Mouse (Mus musculus) brain, embryonic 18.5 days (tissue): ENCODE results near the gene C1galt1.

ENCODE experiments used
- DNase-seq: peaks from one replicate; pipeline ENCODE4 v3.0.0-alpha.2; 2012; ENCODE audit warnings: low read depth, low spot score

The C1galt1 gene

DNA sequence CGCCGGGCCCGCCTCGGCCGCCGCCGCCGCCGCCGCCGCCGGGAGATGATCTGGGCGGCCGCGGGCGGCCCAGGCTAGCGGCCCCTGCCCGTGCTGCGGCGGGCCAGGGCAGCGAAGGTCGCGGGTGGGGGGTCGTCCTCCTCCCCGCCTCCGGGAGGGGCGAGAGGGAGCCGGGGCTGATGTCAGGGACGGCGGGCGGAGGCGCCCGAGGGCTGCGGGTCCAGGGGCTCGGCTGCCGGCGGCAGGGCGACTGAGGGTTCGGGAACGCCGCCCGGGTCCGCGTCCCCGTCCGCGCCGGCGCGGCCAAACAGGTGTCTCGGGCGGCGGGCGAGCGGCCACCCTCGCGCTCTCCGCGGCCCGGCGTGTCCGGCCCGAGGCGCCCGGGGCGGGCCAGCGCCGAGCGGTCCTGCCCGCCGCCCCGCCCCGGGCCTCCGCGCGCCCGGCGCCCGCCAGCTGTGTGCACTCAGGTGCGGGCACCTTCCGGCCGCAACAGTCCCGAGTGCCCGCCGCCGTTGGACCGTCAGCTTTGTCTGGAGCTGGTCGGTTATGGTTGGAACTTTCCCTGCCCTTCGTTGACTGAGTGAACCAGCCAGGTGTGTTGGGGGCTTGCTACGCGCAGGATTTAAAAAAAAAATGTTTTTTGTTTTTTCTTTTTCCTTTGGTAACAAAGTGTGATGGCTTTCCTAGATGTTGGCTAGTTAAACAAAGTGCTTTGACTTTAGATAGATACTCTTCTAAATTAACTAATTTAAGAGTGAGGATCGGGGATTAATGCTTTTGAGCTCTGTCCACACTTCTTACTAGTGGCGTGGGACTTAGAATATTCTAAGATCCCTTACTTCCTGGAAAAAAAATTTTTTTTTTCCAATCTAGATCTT, at the start of gene C1galt1:
Gene C1galt1, plus strand, starts transcription at position 41 of the 878 bp plus-strand sequence.
- no peak for DNase-seq

GRCm38 (mm10) chr6:7799969-7800368, 44.7 kb upstream of the C1galt1 start:
- no peak for DNase-seq

DNA sequence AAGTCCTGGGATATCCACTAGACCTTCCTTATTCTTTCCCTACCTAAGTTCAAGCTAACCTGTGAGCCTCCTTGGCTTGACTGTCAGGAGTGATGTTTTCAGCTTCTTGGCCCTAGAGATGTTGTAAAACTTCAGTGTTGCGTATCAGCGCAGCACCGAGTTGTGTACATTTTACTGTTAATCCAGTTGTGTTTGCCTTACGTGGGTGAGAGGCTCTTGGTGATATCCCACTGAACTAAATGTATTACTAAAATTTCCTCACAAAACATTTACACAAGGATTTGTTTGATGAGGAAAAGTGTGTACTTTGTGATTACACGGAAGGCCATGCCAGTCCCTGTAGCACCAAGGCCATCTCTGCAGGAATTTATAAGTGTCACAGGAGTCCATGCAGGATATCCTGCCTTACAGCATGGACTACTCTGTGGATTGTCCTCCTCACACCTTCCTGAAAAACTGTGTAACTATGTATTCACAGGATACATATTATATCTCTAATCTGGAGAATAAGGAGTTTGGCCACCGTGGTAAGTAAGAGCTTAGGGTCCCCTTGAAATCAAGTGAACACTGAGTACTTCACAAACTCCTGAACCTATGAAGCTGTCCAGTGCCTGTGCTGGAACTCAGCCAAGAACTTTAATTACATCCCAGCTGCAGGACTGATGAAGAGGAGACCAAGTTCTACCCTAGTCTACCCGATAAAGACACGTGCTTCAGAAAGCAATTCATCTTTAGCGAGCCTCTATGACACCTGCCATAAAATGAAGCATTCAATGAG, 40.7 kb upstream of the C1galt1 start:
- DNase-seq: no peak

DNA sequence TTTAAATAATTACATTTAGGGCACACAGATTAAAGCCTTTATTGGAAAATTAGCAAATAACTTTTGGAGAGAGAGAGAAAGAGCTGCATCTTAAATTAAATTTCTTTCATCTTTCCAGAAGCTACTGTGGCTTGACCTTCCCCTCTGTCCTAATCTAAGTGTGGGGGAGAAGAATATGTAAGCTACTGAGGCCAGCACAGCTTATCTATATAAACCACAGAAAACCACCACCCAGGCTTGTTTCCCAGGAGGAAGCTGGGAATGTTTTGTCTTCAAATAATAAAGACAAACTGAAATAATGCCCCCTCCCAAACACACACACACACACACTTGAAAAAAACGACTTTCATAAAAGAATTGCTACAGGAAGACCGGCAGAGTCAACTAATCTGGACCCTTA, 30.5 kb upstream of the C1galt1 start:
- no peak for DNase-seq

DNA sequence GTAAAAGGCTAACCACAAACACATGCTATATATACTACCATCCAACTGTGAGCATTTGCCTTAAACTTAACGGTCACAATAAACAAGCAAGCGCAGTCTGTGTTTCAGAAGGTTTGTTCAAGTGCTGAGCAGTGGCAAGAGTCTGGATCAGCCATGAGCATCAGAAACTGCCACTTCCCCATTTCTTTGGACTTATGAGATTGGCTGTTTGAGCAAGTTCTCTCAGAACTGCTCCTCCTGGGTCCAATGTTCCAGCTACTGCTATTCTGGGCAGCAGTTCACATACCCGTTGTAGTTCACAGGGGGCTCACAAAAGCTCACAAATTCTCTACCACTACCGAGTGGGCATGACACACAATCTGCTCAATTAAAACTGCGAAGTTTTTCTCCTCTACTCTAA, 28.4 kb upstream of the C1galt1 start:
- no peak for DNase-seq

DNA sequence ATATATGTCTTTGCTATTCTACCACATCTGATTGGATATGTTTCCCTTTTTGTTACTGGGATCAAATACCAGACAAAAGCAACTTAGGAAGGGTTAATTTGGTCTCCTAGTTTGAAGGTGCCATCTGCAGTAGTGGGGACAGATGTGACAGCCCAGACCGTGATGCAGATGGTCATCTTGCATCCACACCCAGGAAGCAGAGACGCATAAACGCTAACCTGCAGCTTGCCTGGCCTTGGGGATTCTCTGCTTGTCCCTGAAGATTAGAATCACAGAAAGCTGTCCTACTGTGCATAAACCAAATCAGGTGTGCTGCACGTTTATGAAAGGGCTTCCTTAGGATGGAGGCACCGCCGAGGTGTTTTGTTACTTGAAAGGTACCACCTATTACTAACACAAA, 22.0 kb upstream of the C1galt1 start:
- no peak for DNase-seq

- no peak for DNase-seq
Measured at GRCm38 (mm10) chr6:7830793-7831192, 13.8 kb upstream of the C1galt1 start.

GRCm38 (mm10) chr6:7832564-7833175, 12.0 kb upstream of the C1galt1 start:
- no peak for DNase-seq

DNA sequence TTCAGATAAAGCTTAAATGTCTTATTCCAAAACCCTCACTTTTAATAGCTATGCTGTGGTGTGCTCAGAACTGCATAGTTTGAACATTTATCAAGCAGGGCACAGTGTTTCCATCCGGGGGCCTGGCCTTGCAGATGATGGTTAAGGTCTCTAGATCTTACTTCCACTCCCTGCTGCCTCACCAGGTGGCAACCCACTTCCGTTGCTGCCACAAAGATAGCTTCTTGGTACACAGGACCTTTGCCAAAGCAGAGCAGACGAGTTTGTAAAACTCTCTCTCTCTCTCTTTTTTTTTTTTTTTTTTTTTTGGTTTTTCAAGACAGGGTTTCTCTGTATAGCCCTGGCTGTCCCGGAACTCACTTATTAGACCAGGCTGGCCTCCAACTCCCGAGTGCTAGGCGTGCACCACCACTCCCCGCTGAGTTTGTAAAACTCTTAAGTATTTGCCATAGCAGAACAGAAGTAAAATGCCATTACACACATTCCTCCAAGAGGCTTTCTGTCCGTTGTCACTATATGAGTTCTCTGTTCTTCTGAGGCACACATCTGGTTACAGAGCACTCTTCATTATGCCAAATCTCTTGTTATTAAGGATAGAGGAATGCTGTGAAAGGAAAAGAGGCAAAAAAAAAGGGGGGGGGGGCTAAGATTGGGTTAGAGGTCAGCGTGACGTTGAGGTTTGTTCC, 773 bp upstream of the C1galt1 start:
- DNase-seq: no peak

DNA sequence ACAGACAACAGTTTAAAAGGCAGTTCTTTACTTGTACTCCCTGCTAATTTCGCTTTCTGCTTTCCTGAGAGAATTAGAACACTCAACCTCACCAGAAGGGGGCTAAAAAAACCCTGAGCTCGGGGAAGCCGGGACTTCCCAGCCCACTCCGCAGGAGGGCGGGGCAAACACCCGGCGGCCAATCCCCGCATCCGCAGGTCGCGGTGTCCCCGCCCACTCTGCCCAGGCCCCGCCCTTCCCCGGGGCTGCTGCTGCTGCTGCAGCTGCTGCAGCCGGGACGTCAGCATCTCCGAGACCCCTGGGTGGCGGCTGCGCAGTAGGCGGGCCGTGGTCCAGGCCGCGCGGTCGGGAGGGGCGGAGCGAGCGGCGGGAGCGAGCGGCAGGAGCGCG, 235 bp upstream of the C1galt1 start:
- peak; percentile 87 for DNase-seq

DNA sequence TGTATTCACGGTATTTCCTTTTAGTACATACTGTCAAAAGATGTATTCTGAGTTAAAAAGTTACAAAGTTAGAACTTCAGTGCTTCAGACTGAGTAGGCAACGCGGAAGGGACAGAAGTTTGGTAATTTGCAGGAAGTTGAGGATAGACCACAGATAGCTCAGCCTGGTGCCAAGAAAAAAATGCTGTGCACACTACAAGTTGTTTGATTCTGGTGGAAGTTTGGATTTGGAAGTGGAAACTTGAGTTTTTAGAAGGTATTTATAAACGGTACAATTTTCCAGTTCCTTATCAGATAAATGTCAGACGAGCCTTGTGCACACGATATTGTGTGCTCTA, 1.0 kb downstream of the C1galt1 start:
- DNase-seq: no peak

DNA sequence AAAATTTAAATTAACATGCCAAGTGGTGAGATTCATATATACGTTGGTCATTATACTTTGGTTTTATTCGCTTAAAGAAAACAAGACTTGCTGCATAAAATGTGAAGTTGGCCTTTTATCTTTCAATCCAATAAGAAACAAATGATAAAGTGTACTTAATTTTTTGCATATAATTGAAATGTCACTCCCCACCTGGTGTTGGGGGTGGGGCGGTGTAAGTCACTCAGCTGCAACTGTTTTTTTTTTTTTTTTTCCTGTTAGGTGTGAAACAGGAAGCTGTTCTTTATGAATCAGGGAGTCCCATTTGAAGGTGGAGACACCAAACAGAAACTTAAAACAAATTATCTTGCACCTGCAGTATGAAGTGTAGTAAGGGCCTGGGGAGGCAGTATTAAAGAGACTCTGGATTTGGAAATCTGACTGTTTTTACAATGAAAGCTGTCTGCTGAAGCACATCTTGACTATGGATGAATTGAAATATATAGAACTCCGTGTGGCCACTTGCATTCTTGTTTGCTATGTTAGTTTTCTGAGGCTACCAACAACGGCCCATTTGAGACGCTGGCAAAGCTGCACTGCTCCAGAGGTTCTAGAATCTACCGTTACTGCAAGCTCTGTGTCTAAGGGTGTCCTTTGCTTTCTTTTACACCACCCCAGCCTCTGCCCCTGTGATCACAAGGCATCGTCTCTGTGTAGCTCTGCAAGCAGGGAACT, 2.2 kb downstream of the C1galt1 start:
- DNase-seq: no peak

- no peak for DNase-seq
Measured at GRCm38 (mm10) chr6:7847890-7848508, 3.4 kb downstream of the C1galt1 start.

DNA sequence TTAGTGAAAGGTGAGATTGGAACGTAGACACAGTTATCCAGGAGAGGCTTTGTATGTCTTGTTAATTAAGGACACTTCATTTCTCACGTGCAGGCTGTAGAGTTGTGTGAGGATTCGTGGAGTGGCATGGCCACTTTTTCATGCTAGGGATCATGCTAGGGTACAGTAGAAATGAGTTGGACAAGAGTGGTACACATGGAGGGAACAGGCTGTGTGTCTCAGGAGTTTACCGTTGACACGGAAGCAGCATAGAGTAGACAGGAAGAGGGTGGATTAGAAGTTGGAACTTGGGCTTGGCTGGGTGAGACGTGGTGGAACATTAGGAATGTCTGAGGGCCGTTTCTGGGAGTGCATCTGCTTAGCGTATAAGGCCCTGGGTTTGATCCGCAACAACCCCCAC, 4.1 kb downstream of the C1galt1 start:
- no peak for DNase-seq

DNA sequence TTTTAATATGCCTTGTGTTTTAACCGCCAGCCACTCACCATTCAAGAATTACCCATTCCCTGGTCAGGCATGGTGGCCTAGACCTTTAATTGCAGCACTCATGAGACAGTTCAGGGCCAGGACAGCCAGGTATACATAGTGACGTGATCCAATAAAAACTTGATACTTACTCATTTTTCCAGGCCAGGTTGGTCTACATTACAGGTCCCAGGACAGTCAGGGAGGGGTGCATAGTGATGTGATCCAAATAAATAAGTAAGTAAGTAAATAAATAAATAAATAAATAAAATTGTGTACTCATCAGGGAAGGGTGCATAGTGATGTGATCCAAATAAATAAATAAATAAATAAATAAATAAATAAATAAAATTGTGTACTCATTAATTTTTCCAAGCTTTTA, 6.4 kb downstream of the C1galt1 start:
- no peak for DNase-seq

GRCm38 (mm10) chr6:7852919-7853318, 8.3 kb downstream of the C1galt1 start:
- DNase-seq: no peak

GRCm38 (mm10) chr6:7853461-7853860, 8.8 kb downstream of the C1galt1 start:
- DNase-seq: no peak

DNA sequence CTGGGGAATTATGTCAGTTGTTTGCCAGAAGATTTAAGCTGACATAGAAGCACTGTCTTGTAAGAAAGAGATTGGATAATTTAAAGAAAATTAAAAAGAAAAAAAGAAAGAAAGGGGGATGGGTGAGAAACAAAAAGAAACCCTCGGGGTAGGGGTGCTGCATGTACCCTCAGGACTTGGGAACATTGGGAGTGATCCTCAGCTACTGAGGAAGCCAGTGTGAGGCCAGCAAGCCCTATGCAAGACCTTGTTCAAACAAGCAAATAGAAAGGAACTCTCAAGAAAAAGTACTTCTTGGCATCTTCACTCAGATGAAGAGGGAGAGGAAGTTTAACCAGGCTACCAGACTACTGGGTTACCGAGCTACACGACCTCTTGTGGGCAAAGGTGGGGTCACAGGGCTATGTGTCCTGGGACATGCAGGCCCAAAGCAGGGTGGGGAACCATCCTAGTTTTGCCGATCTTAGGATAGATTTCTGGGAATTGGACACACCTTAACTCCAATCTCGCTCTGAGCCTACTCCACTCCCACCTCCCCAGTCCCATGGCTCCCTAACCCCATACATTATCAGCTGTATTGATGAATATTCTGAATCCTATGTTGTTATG, 12.1 kb downstream of the C1galt1 start:
- no peak for DNase-seq

DNA sequence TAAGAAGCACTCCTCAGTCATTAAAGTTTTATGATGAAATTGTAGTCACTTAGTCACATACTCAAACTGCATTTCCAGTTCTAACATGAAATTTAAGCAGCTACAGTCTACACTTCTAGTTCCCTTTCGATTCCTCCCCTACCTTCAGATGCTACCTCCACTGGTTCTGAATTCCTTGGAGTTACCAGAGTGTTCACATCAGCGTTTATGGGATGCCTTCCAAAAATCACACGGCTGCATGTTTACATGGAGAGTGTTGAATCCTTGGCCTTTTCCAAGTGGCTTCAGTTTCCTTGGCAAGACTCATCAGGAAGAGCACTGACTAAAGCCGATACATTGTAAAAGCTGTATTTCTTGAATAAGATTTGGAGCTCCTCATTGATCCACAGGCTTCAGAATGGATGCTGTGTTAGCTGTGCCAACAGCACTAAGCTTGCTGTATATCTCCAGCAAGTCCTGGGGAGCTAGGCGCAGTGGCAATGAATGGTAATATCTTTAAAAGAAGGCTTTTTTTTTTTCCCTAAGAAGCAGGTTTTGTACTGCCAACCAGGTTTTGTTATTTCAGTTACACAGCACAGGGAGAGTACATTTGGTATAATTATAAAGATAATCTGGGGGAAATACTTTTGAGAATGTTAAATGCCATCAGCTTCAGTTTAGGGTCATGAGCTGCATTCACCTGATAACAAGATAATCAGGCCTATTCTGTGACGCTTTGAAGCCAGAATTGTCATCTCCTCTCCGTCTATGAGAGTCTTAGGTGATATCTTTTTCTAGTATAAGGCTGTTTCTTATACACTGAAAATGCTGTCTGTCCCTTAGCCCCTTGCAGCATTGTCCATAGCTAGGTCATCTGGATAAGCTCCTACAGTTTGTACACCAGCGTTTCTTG, 13.0 kb downstream of the C1galt1 start:
- no peak for DNase-seq
